Mouse (Mus musculus) limb, embryonic 10.5 days (tissue): ENCODE measurements at regions not wholly inside any gene's neighbourhood (a gene's known extent, or its start where the extent isn't known, plus 50 kb on each side); places are given as distances from the start of the nearest gene placed in this dataset.
A peak's percentile ranks its signal among the peaks of the same experiment; 100 is the strongest.

Experiments
- DNase-seq: peaks from one replicate; pipeline ENCODE4 v3.0.0-alpha.2; 2017; ENCODE audit warnings: low spot score
- H3K27ac ChIP-seq: fragments of 300-500 bp; sonication (generic); 2 replicates; pipeline ENCODE4 v1.5.1; 2016; ENCODE audit warnings: mild to moderate bottlenecking
- H3K27me3 ChIP-seq: fragments of 300-500 bp; sonication (generic); 2 replicates; pipeline ENCODE4 v1.6.1; 2016; ENCODE audit warnings: low read depth, mild to moderate bottlenecking; ENCODE audit not compliant: poor library complexity, severe bottlenecking
- H3K36me3 ChIP-seq: fragments of 300-500 bp; sonication (generic); 2 replicates; pipeline ENCODE4 v1.6.1; 2016; ENCODE audit warnings: mild to moderate bottlenecking, moderate library complexity
- H3K4me1 ChIP-seq: fragments of 300-500 bp; sonication (generic); 2 replicates; pipeline ENCODE4 v1.6.1; 2016
- H3K4me3 ChIP-seq: fragments of 300-500 bp; sonication (generic); 2 replicates; pipeline ENCODE4 v1.5.1; 2016; ENCODE audit warnings: mild to moderate bottlenecking, moderate library complexity
- H3K9me3 ChIP-seq: fragments of 300-500 bp; sonication (generic); replicated peaks from 2 replicates; pipeline ENCODE4 v1.6.1; 2016; ENCODE audit warnings: mild to moderate bottlenecking
- WGBS: fragments of 180-500 bp; shearing (Covaris S2); methylation state at CpG from one replicate; pipeline ENCODE4 v1.1.7; 2016; 5-methylcytosine and 5-hydroxymethylcytosine counted together

DNA sequence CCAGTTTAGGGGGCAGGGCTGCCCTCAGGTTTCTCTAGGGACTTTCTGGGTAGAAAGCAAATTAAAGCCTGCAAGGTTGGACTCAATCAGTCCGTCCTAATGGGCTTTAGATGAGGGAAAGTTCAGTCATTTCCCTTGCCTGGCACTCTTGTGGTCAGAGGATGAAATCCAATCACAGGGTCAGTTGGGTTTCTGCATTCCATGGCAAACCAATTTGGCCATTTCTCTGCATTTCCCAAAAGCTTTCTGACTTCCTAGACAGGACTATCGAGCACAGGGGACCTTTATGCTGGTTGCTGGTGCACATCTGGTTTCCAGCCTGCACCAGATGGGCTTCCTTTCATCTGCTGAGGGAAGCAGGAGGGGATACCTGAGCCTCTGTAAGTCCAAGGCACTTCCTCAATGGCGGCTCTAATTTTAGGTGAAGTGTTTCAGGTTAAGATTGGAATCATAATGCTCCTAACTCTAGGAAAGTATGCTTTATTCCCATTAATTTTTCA, 102.6 kb downstream of the Cyp26a1 start:
- no peak overlapping the region for H3K4me3 ChIP-seq
- whole genome bisulfite sequencing: 55% methylated on average over 3 of the region's 3 CpGs
- no peaks in the 10 kb centered on the region for H3K36me3 ChIP-seq
- no peaks in the 10 kb centered on the region for H3K9me3 ChIP-seq
- H3K27ac ChIP-seq: 0 out of 2 replicates have a peak overlapping the region, but pooled peaks have one; percentile 19
- H3K4me1 ChIP-seq: peaks cover 4% of the 10 kb centered on the region; the same call in 1 of the 2 replicates
- peak; percentile 49 for DNase-seq
- no peaks in the 10 kb centered on the region for H3K27me3 ChIP-seq

DNA sequence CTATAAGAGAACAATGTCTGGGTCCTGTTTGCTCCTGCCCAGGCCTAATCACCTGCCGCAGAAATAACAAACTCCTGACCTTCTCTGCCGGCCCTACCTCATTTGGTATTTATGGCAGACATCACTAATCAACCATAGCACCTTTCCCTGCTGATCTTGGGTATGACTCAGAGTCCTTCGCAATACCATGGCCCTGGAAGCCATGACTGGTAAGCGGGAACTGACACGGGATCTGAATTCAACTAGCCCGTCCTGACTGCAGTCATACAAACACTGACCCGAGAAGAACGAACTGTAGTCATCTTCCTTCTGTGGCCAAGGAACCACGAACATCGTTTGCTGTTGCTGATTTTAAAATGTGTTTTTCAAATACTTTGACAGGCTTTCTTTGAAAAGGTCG, 112.1 kb downstream of the Cyp26a1 start:
- Histone ChIP-seq H3K4me1 (peaks cover 13% of the 10 kb centered on the region), H3K36me3 (no peaks in the 10 kb centered on the region), H3K9me3 (no peaks in the 10 kb centered on the region), H3K27me3 (peaks cover 13% of the 10 kb centered on the region), H3K27ac (no peak overlapping the region), H3K4me3 (no peak overlapping the region)
- WGBS: 87% methylated on average over 11 of the region's 11 CpGs
- DNase-seq: no peak

DNA sequence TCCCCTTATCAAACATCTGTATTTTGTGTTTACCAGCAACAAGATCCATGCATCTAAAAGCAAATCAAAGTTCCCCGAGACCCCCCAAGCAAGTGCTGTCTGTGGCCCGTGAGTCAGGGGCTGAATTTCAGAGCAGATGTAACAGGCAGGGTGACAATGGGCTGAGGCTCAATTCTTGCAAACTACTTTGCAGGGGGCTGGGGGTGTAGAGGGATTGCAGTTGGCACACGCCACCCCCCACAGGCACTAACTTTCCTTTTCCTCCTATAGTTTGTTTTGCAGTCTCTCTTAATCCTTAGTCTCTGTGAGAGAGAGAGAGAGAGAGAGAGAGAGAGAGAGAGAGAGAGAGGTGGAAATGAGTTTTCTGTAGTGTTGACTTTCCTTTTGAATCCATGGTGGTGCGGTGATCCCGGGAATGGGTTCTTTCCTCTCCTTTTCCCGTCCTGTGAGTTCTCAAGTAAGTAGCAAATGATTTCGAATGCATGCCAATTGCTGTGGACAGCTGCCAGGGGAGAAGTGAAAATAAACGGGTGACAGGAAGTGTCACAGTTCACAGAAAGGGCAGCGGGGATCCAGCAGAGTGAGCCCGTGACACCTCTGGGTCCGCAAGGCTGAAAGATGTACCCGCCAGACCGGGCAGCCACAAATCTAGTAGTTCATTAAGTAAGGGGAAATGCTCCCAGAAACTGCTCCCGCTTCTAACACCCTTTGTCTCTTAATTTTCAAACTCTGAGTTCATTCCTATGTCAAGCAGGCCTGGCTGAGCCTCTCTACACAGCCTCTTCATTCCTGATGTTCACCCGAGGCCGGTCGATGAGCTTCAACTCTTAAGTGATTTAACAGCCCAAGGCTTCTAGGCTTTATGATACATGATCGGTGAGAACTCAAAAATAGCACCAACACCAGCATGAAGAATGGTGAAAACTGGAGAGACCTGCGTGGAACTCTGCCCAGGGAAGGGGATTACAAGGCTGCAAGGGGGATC, 116.8 kb downstream of the Cyp26a1 start:
- DNase-seq: peak; percentile 37
- Histone ChIP-seq H3K27ac (no peak overlapping the region), H3K27me3 (peaks cover 19% of the 10 kb centered on the region), H3K36me3 (no peaks in the 10 kb centered on the region), H3K9me3 (no peaks in the 10 kb centered on the region), H3K4me3 (peak overlapping the region; percentile 21; the same call in 1 of the 2 replicates), H3K4me1 (peaks cover 15% of the 10 kb centered on the region)
- WGBS: 11% methylated on average over 19 of the region's 19 CpGs

DNA sequence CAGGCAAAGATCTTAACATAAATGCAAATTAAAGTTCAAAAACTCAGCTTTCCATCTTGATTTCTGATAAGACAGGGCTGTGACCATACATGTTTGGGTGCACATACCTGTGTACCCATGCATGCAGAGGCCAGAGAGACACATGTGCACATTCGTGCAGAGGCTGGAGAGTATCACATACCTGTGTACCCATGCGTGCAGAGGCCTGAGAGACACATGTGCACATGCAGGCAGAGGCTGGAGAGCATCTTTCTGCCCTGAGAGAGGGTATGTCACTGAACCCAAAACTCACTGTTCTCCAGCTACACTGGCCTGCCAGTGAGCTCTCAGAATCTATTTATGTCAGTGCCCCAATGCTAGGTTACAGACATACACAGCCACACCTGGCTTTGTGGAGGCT, 118.0 kb downstream of the Cyp26a1 start:
- Histone ChIP-seq H3K4me3 (no peak overlapping the region), H3K36me3 (no peaks in the 10 kb centered on the region), H3K9me3 (no peaks in the 10 kb centered on the region), H3K4me1 (peaks cover 15% of the 10 kb centered on the region), H3K27me3 (peaks cover 19% of the 10 kb centered on the region), H3K27ac (no peak overlapping the region)
- no peak for DNase-seq
- WGBS: 92% methylated on average over 2 of the region's 2 CpGs

DNA sequence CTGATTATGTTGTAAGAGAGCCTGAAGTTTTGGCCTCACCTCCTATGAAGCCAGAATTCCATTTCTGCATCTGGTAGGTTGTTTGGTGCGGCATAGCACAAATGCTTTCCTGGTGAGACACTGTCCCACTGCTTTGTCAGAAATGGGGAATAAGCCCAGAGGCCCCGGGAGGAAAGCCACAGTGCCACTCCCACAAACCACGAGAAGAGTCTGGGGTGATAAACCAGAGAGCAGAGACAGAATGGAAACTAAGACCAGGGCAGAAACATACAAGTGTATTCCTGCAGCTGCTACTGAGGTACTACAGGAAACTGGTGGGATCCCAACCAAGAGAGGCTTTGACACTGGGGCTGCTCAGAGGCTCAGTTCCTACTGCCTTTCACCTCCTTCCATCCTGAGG, 123.6 kb downstream of the Cyp26a1 start:
- no peak for DNase-seq
- peaks cover 10% of the 10 kb centered on the region for H3K4me1 ChIP-seq
- no peaks in the 10 kb centered on the region for H3K36me3 ChIP-seq
- no peak overlapping the region for H3K27ac ChIP-seq
- H3K9me3 ChIP-seq: no peaks in the 10 kb centered on the region
- WGBS: 79% methylated on average over 3 of the region's 3 CpGs
- H3K27me3 ChIP-seq: no peaks in the 10 kb centered on the region
- no peak overlapping the region for H3K4me3 ChIP-seq

DNA sequence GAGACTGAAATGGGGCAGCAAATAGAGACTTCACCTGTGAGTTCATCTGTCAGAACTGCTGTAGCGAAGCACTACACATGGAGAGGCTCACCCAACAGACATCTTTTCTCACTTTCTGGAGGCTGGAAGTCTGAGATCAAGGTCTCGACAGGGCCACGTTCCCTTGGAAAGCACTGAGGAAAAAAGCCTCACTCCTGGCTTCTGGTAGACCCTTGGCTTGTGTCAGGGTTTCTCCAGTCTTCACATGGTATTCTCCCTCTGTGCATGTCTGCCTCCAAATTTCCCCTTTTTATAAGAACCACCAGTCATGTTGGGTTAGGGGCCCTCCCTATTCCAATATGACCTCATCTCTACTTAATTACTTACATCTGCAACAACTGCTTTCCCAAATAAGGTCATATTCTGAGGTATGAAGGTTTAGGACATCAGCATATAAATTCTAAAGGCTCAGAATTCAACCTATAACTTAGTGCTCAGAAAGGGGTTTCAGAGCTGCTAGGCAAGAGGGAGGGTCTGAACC, 124.1 kb downstream of the Cyp26a1 start:
- H3K9me3 ChIP-seq: no peaks in the 10 kb centered on the region
- no peaks in the 10 kb centered on the region for H3K27me3 ChIP-seq
- H3K36me3 ChIP-seq: no peaks in the 10 kb centered on the region
- H3K4me3 ChIP-seq: no peak overlapping the region
- 87% methylated on average over 3 of the region's 3 CpGs for WGBS
- DNase-seq: no peak
- peaks cover 10% of the 10 kb centered on the region for H3K4me1 ChIP-seq
- H3K27ac ChIP-seq: no peak overlapping the region

DNA sequence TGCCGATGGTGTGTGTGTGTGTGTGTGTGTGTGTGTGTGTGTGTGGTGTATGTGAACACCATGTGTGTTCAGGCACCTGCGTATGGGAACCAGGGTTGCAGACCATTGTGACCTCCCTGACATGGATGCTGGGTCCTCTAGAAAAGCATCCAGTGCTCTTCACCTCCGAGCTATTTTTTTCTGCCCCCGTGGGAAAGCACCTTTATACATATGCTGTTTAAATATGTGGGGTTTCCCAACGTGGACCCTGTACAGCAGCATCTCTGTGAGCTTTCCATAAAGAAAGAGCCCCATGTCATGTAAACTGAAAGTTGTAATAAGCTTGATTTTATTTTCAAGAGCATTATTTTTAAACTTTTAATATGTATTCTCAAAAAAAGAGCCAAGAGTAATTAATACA, 126.6 kb downstream of the Cyp26a1 start:
- H3K27me3 ChIP-seq: no peaks in the 10 kb centered on the region
- WGBS: 89% methylated on average over 5 of the region's 5 CpGs
- peaks cover 10% of the 10 kb centered on the region for H3K4me1 ChIP-seq
- no peak for DNase-seq
- no peaks in the 10 kb centered on the region for H3K36me3 ChIP-seq
- H3K4me3 ChIP-seq: no peak overlapping the region
- H3K9me3 ChIP-seq: no peaks in the 10 kb centered on the region
- no peak overlapping the region for H3K27ac ChIP-seq

DNA sequence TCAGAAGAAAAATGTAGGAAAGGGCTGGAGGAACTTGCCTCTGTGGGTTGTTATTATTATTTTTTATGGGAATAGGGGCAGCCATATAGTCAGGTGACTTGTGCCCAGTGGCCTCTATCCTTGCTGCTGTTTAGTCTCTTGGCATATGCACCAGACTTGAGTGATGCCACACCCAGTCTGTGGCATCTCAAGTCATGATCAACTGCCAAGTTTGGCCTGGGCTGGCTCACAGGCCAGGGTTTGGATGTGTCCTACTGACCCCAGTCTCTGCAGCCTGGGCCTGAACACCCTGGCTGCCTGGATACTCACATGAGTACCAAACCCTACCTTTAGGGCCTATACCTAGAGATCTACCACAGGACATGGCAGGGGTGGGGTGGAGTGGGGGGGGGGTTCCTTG, 133.8 kb downstream of the Cyp26a1 start:
- no peaks in the 10 kb centered on the region for H3K27me3 ChIP-seq
- H3K27ac ChIP-seq: no peak overlapping the region
- no peaks in the 10 kb centered on the region for H3K4me1 ChIP-seq
- no peak for DNase-seq
- H3K36me3 ChIP-seq: no peaks in the 10 kb centered on the region
- no peak overlapping the region for H3K4me3 ChIP-seq
- H3K9me3 ChIP-seq: no peaks in the 10 kb centered on the region

DNA sequence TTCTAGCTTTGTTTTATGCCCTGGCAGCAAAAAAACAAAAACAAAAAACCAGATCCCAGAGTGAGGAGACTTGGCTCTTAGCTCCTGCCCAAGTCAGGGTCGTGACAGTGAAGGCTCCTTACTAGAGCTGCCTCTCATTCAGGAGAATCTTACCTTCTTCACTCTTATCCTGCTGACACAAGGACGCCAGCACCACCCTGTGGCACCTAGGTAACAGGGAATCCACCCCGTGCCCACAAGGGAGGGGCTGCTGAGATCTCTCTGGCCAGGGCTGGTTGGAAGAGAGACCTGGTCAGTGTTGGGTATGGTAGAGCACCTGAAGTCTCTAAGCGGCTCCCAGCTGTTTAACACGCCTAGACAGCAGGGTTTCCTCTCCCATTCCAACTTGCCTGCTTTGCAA, 139.3 kb downstream of the Cyp26a1 start:
- Histone ChIP-seq H3K27ac (no peak overlapping the region), H3K36me3 (no peaks in the 10 kb centered on the region), H3K4me3 (no peak overlapping the region), H3K4me1 (no peaks in the 10 kb centered on the region), H3K27me3 (no peaks in the 10 kb centered on the region), H3K9me3 (no peaks in the 10 kb centered on the region)
- WGBS: 59% methylated on average over 5 of the region's 5 CpGs
- DNase-seq: no peak
